Mouse (Mus musculus) CH12.LX (cell line): ENCODE measurements around the gene Fmnl1. TPM values are rescaled to one million over a fixed set of nuclear protein-coding genes. Genes with fewer than 3 reads are reported as not detected.

Experiments
- DNase-seq: peaks from one replicate; pipeline ENCODE4 v3.0.0-alpha.2; 2013; ENCODE audit errors: extremely low read depth
- H3K27ac ChIP-seq: 2 replicates; pipeline ENCODE4 v1.5.1; 2012; ENCODE audit warnings: low read depth, mild to moderate bottlenecking, control low read depth, moderate library complexity; ENCODE audit not compliant: insufficient read depth
- H3K27me3 ChIP-seq: replicated peaks from 2 replicates; pipeline ENCODE3; 2012; ENCODE audit warnings: inconsistent platforms
- H3K36me3 ChIP-seq, 2 experiments: replicated peaks in 1 of 2; 2 replicates each; pipeline versions ENCODE3 to v1.6.1; 2012; ENCODE audit warnings: inconsistent platforms in 1 of 2, low read length in 1 of 2, mild to moderate bottlenecking in 1 of 2, mixed read lengths in 1 of 2, moderate library complexity in 1 of 2; ENCODE audit not compliant: control insufficient read depth in 1 of 2, insufficient read depth in 1 of 2
- H3K4me1 ChIP-seq, 2 experiments: 2 replicates each; pipeline ENCODE4 v1.6.1; 2012; ENCODE audit warnings: inconsistent platforms in 1 of 2, moderate library complexity in 1 of 2; ENCODE audit not compliant: insufficient read depth in 2 of 2, control insufficient read depth in 1 of 2
- H3K4me2 ChIP-seq: 2 replicates; pipeline ENCODE4 v1.6.1; 2012; ENCODE audit warnings: low read depth, mild to moderate bottlenecking, control low read depth; ENCODE audit not compliant: poor library complexity, insufficient read depth, severe bottlenecking
- H3K4me3 ChIP-seq, 3 experiments: fragments of 150-350 bp in 1 of 3; sonication (generic) in 1 of 3; replicated peaks in 1 of 3; 2 replicates each; pipeline versions ENCODE3 to v1.5.1; 2011 to 2012; ENCODE audit warnings: low read depth in 2 of 3, low read length in 2 of 3, mild to moderate bottlenecking in 2 of 3, moderate library complexity in 2 of 3, control low read depth in 1 of 3, improper control_type of control experiment in 1 of 3, inconsistent platforms in 1 of 3, mixed read lengths in 1 of 3; ENCODE audit not compliant: poor library complexity in 1 of 3
- H3K79me2 ChIP-seq: replicated peaks from 2 replicates; pipeline ENCODE4 v1.6.1; 2012; ENCODE audit warnings: mild to moderate bottlenecking, moderate library complexity; ENCODE audit not compliant: control insufficient read depth, poor library complexity, insufficient read depth, severe bottlenecking; ENCODE audit errors: extremely low read depth
- H3K9ac ChIP-seq: 2 replicates; pipeline ENCODE4 v1.6.1; 2012; ENCODE audit warnings: low read depth, mild to moderate bottlenecking, control low read depth, moderate library complexity; ENCODE audit not compliant: insufficient read depth
- H3K9me3 ChIP-seq: replicated peaks from 2 replicates; pipeline ENCODE3; 2012; ENCODE audit warnings: low read length, inconsistent platforms, mixed read lengths
- E2F4 ChIP-seq: IDR thresholded peaks from 2 replicates; pipeline ENCODE4 v1.6.1; 2011; ENCODE audit warnings: low read depth, low read length, improper control_type of control experiment; ENCODE audit not compliant: insufficient replicate concordance
- EP300 ChIP-seq: IDR thresholded peaks from 2 replicates; pipeline ENCODE4 v1.6.1; 2011; ENCODE audit warnings: low read length, improper control_type of control experiment
- ETS1 ChIP-seq: conservative IDR thresholded peaks from 2 replicates; pipeline ENCODE4 v1.6.1; 2012; ENCODE audit warnings: low read depth, mild to moderate bottlenecking, inconsistent platforms, low read length, improper control_type of control experiment, moderate library complexity
- GABPA ChIP-seq: IDR thresholded peaks from 2 replicates; pipeline ENCODE4 v1.6.1; 2012; ENCODE audit warnings: low read depth, low read length, improper control_type of control experiment, inconsistent platforms; ENCODE audit not compliant: insufficient replicate concordance
- MAZ ChIP-seq: IDR thresholded peaks from 2 replicates; pipeline ENCODE4 v1.6.1; 2012; ENCODE audit warnings: low read depth, mild to moderate bottlenecking, inconsistent platforms, low read length, improper control_type of control experiment, moderate library complexity
- MYC ChIP-seq: IDR thresholded peaks from 2 replicates; pipeline ENCODE4 v1.6.1; 2011; ENCODE audit warnings: low read depth, mild to moderate bottlenecking, improper control_type of control experiment, low read length
- PAX5 ChIP-seq: IDR thresholded peaks from 2 replicates; pipeline ENCODE4 v1.6.1; 2012; ENCODE audit warnings: low read length, inconsistent platforms, mixed read lengths
- RAD21 ChIP-seq: IDR thresholded peaks from 2 replicates; pipeline ENCODE4 v1.6.1; 2011; ENCODE audit warnings: low read depth, mild to moderate bottlenecking, low read length, improper control_type of control experiment, moderate library complexity
- RCOR1 ChIP-seq: conservative IDR thresholded peaks from 2 replicates; pipeline ENCODE4 v1.6.1; 2012; ENCODE audit warnings: low read depth, mild to moderate bottlenecking, inconsistent platforms, low read length, improper control_type of control experiment
- SIN3A ChIP-seq: IDR thresholded peaks from 2 replicates; pipeline ENCODE4 v1.6.1; 2012; ENCODE audit warnings: low read length, improper control_type of control experiment, inconsistent platforms
- TBP ChIP-seq: conservative IDR thresholded peaks from 2 replicates; pipeline ENCODE4 v1.6.1; 2011; ENCODE audit warnings: low read depth, low read length, improper control_type of control experiment
- TCF12 ChIP-seq: IDR thresholded peaks from 2 replicates; pipeline ENCODE4 v1.6.1; 2014; ENCODE audit warnings: low read depth, mild to moderate bottlenecking, inconsistent platforms, low read length, improper control_type of control experiment
- UBTF ChIP-seq: IDR thresholded peaks from 2 replicates; pipeline ENCODE4 v1.6.1; 2012; ENCODE audit warnings: low read depth, mild to moderate bottlenecking, inconsistent platforms, low read length, improper control_type of control experiment, moderate library complexity
- USF2 ChIP-seq: conservative IDR thresholded peaks from 2 replicates; pipeline ENCODE4 v1.6.1; 2011; ENCODE audit warnings: low read depth, low read length, improper control_type of control experiment
- ZKSCAN1 ChIP-seq: IDR thresholded peaks from 2 replicates; pipeline ENCODE4 v1.6.1; 2012; ENCODE audit warnings: low read depth, inconsistent platforms, low read length, improper control_type of control experiment, borderline replicate concordance
- ZMIZ1 ChIP-seq: IDR thresholded peaks from 2 replicates; pipeline ENCODE4 v1.6.1; 2012; ENCODE audit warnings: low read depth, mild to moderate bottlenecking, inconsistent platforms, low read length, improper control_type of control experiment
- dilution Hi-C: fragments of 300-500 bp; cut with MboI; formaldehyde crosslinking; loops from 2 replicates; pipeline ENCODE4 v1.14.3; 2020; ENCODE audit warnings: low sequenced_read_pairs; ENCODE audit not compliant: extremely low pct_unique_long_range_greater_than_20kb, extremely low pct_ligation_motif_present
- in situ Hi-C: fragments of 300-500 bp; cut with MboI; formaldehyde crosslinking; loops from 3 replicates; pipeline ENCODE4 v1.14.3; 2019; ENCODE audit warnings: low sequenced_read_pairs, low pct_ligation_motif_present, low pct_unique_long_range_greater_than_20kb, mixed read lengths
- polyA plus RNA-seq: library from polyadenylated mRNA; unstranded; fragments of >175 nt; gene quantifications from 2 replicates; pipeline ENCODE4 v1.2.1, GENCODE M21; 2012; ENCODE audit warnings: low read depth; ENCODE audit not compliant: insufficient read length
- total RNA-seq, 2 experiments: library from RNA; depleted of rRNA; stranded (reverse); fragments of 300-350 nt in 1 of 2; fragments of >200 nt in 1 of 2; gene quantifications; 2 replicates each; pipeline ENCODE4 v1.2.3; 2012 to 2014

The Fmnl1 gene
- total and polyA plus RNA-seq, 3 experiments: 6.9 to 118 (median 35.0) TPM

DNA sequence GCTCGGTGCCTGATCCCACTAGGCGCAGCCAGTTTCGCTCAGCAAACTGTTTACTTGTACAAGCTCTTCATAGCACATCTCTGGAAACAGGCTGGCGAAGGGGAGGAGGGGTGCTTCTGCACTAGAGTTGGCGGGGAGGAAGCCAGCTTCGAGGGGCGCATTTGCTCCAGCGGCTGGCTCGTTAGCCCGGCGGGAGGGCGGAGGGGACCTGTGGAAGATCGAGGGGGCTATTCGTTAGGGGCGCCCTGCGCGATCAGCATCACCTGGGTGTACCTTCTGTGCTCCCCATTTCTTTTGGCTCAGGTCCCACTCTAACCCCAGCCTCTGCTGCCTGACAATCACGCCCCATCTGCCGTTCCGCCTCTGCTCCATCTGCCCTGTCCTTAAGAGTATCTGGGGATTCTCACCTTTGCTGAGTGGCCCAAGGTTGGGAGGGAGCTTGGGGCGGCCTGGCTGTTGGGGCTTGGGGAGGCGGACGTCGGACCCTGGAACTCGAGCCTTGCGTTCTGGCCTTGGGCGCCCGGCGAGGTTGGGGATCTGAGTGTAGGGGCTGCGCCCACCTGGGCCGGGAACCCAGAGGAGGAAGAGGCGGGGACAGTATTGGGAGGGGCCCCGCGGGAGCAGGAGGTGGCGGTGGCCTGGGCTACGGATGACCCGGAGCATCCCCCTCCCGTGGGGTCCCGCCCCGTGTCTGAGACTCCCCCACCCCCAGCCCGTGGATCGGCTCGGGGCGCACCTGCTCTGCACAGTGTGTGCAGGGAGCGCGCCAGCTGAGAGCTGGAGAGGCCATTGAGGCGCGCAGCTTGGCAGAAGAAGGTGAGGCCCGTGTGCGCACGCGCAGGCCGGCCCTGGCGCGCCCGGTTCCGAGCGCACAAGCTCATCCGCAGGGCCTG is 28.2 kb downstream of the Fmnl1 start:
- TF ChIP-seq PAX5 (no peak), ZMIZ1 (no peak), EP300 (no peak)
- TF ChIP-seq, all 38 proteins: peak for 0
- H3K9me3 ChIP-seq: no peaks in the 10 kb centered on the region
- dilution Hi-C loops (no loop called here), in situ Hi-C loops (no loop called here)
- no peaks in the 10 kb centered on the region for H3K79me2 ChIP-seq
- H3K27ac ChIP-seq: no peak overlapping the region
- H3K27me3 ChIP-seq: no peaks in the 10 kb centered on the region
- DNase-seq: no peak
- peaks cover 0 to 13% of the 10 kb centered on the region in 2 experiments; a peak in 2 of 4 replicates for H3K4me1 ChIP-seq
- no peak overlapping the region for H3K9ac ChIP-seq
- H3K4me2 ChIP-seq: no peak overlapping the region
- peaks cover 58 to 68% of the 10 kb centered on the region in 2 experiments for H3K36me3 ChIP-seq
- H3K4me3 ChIP-seq: no peak overlapping the region

- H3K4me2 ChIP-seq: no peak overlapping the region
- H3K4me3 ChIP-seq: no peak overlapping the region
- peaks cover 33 to 43% of the 10 kb centered on the region in 2 experiments for H3K36me3 ChIP-seq
- dilution Hi-C loops: no loop called here
- TF ChIP-seq GABPA (no peak), PAX5 (no peak), ZKSCAN1 (no peak), MAZ (no peak), E2F4 (no peak), SIN3A (no peak), UBTF (no peak), TCF12 (no peak), EP300 (no peak), RAD21 (no peak), RCOR1 (no peak), USF2 (no peak), ZMIZ1 (no peak), MYC (no peak), TBP (no peak), ETS1 (no peak)
- no peaks in the 10 kb centered on the region for H3K4me1 ChIP-seq
- no peak overlapping the region for H3K27ac ChIP-seq
- H3K27me3 ChIP-seq: no peaks in the 10 kb centered on the region
- DNase-seq: no peak
- in situ Hi-C loops: no loop called here
- no peaks in the 10 kb centered on the region for H3K79me2 ChIP-seq
- no peaks in the 10 kb centered on the region for H3K9me3 ChIP-seq
- H3K9ac ChIP-seq: no peak overlapping the region
Observed at GRCm38 (mm10) chr11:103201664-103202063, 30.8 kb downstream of the Fmnl1 start.
